Mouse (Mus musculus): ENCODE data around the gene Macf1. TPM values are rescaled to one million over a fixed set of nuclear protein-coding genes. Genes with fewer than 3 reads are reported as not detected.

The Macf1 gene
- polyA plus RNA-seq, 2 experiments, result 79.8 to 103 TPM

GRCm38 (mm10) chr4:123627683-123628082, 56.5 kb downstream of the Macf1 start:
- H3K4me3 ChIP-seq (replicated peaks; ENCODE audit: low read length), result no peak overlapping the region
- no peak for TF ChIP-seq POLR2A (IDR thresholded peaks at IDR 0.05; ENCODE audit: borderline replicate concordance, extremely low read depth, insufficient read depth, insufficient read length)
- no peaks in the 10 kb centered on the region for H3K27me3 ChIP-seq (ENCODE audit: control insufficient read depth, insufficient read depth, low read length)

GRCm38 (mm10) chr4:123625332-123626072, 58.7 kb downstream of the Macf1 start:
- ATAC-seq (ENCODE audit: low FRiP score, low read depth) (no peak), DNase-seq (ENCODE audit: low spot score) (no peak)
- no peak for TF ChIP-seq POLR2A (IDR thresholded peaks at IDR 0.05; ENCODE audit: borderline replicate concordance, extremely low read depth, insufficient read depth, insufficient read length)
- Histone ChIP-seq H3K9ac (ENCODE audit: low read depth, low read length, severe bottlenecking) (no peak overlapping the region), H3K4me2 (replicated peaks; ENCODE audit: low read depth, low read length, severe bottlenecking) (no peak overlapping the region), H3K4me1 (ENCODE audit: control insufficient read depth, insufficient read depth, low read length) (peaks cover 17% of the 10 kb centered on the region; the same call in 1 of the 2 replicates), H3K4me3 (replicated peaks; ENCODE audit: low read length) (no peak overlapping the region), H3K9me3 (ENCODE audit: control insufficient read depth, low read length) (no peaks in the 10 kb centered on the region), H3K36me3 (ENCODE audit: control insufficient read depth, insufficient read depth, low read length) (0 out of 2 replicates have a peak, but pooled peaks cover 3% of the 10 kb centered on the region), H3K27me3 (ENCODE audit: control insufficient read depth, insufficient read depth, low read length) (no peaks in the 10 kb centered on the region), H3K27ac (replicated peaks; ENCODE audit: low read depth, low read length) (peak overlapping the region; percentile 40; the same call in 1 of the 2 replicates)
- 79% methylated on average over 6 of the region's 6 CpGs for WGBS

More at GRCm38 (mm10) chr4:123627683-123628082, 56.5 kb downstream of the Macf1 start:
- Histone ChIP-seq H3K4me1 (ENCODE audit: control insufficient read depth, insufficient read depth, low read length) (peaks cover 17% of the 10 kb centered on the region; the same call in 1 of the 2 replicates), H3K27ac (replicated peaks; ENCODE audit: low read depth, low read length) (no peak overlapping the region), H3K36me3 (ENCODE audit: control insufficient read depth, insufficient read depth, low read length) (0 out of 2 replicates have a peak, but pooled peaks cover 3% of the 10 kb centered on the region), H3K9me3 (ENCODE audit: control insufficient read depth, low read length) (no peaks in the 10 kb centered on the region), H3K4me2 (replicated peaks; ENCODE audit: low read depth, low read length, severe bottlenecking) (no peak overlapping the region), H3K9ac (ENCODE audit: low read depth, low read length, severe bottlenecking) (no peak overlapping the region)
- no peak for ATAC-seq (ENCODE audit: low FRiP score, low read depth)
- DNase-seq (ENCODE audit: low spot score), result no peak
- 81% methylated on average over 5 of the region's 5 CpGs for WGBS

- DNase-seq (ENCODE audit: low spot score) (peak; percentile 68), ATAC-seq (ENCODE audit: low FRiP score, low read depth) (peak; percentile 78)
- Histone ChIP-seq H3K4me3 (replicated peaks; ENCODE audit: low read length) (no peak overlapping the region), H3K27ac (replicated peaks; ENCODE audit: low read depth, low read length) (peak overlapping the region; percentile 40; the same call in 1 of the 2 replicates), H3K4me2 (replicated peaks; ENCODE audit: low read depth, low read length, severe bottlenecking) (no peak overlapping the region), H3K9me3 (ENCODE audit: control insufficient read depth, low read length) (no peaks in the 10 kb centered on the region), H3K27me3 (ENCODE audit: control insufficient read depth, insufficient read depth, low read length) (no peaks in the 10 kb centered on the region), H3K4me1 (ENCODE audit: control insufficient read depth, insufficient read depth, low read length) (peaks cover 17% of the 10 kb centered on the region; the same call in 1 of the 2 replicates), H3K9ac (ENCODE audit: low read depth, low read length, severe bottlenecking) (no peak overlapping the region), H3K36me3 (ENCODE audit: control insufficient read depth, insufficient read depth, low read length) (0 out of 2 replicates have a peak, but pooled peaks cover 3% of the 10 kb centered on the region)
- 26% methylated on average over 5 of the region's 5 CpGs for WGBS
- no peak for TF ChIP-seq POLR2A (IDR thresholded peaks at IDR 0.05; ENCODE audit: borderline replicate concordance, extremely low read depth, insufficient read depth, insufficient read length)
Observed at GRCm38 (mm10) chr4:123624438-123624837, 59.7 kb downstream of the Macf1 start.

GRCm38 (mm10) chr4:123623742-123624151, 60.4 kb downstream of the Macf1 start:
- H3K4me3 ChIP-seq (replicated peaks; ENCODE audit: low read length), result no peak overlapping the region
- TF ChIP-seq POLR2A (IDR thresholded peaks at IDR 0.05; ENCODE audit: borderline replicate concordance, extremely low read depth, insufficient read depth, insufficient read length), result no peak
- H3K4me1 ChIP-seq (ENCODE audit: control insufficient read depth, insufficient read depth, low read length), result peaks cover 17% of the 10 kb centered on the region; the same call in 1 of the 2 replicates
- H3K27me3 ChIP-seq (ENCODE audit: control insufficient read depth, insufficient read depth, low read length), result no peaks in the 10 kb centered on the region
- DNase-seq (ENCODE audit: low spot score), result no peak
- H3K27ac ChIP-seq (replicated peaks; ENCODE audit: low read depth, low read length), result 0 out of 2 replicates have a peak overlapping the region, but pooled peaks have one; percentile 14
- ATAC-seq (ENCODE audit: low FRiP score, low read depth), result no peak
- H3K9ac ChIP-seq (ENCODE audit: low read depth, low read length, severe bottlenecking), result no peak overlapping the region
- no peak overlapping the region for H3K4me2 ChIP-seq (replicated peaks; ENCODE audit: low read depth, low read length, severe bottlenecking)
- H3K9me3 ChIP-seq (ENCODE audit: control insufficient read depth, low read length), result no peaks in the 10 kb centered on the region
- WGBS, result 84% methylated on average over 5 of the region's 5 CpGs
- no peaks in the 10 kb centered on the region for H3K36me3 ChIP-seq (ENCODE audit: control insufficient read depth, insufficient read depth, low read length)

GRCm38 (mm10) chr4:123621732-123622131, 62.4 kb downstream of the Macf1 start:
- TF ChIP-seq POLR2A (IDR thresholded peaks at IDR 0.05; ENCODE audit: borderline replicate concordance, extremely low read depth, insufficient read depth, insufficient read length), result no peak
- ATAC-seq (ENCODE audit: low FRiP score, low read depth) (no peak), DNase-seq (ENCODE audit: low spot score) (no peak)
- Histone ChIP-seq H3K27me3 (ENCODE audit: control insufficient read depth, insufficient read depth, low read length) (no peaks in the 10 kb centered on the region), H3K27ac (replicated peaks; ENCODE audit: low read depth, low read length) (no peak overlapping the region), H3K4me3 (replicated peaks; ENCODE audit: low read length) (no peak overlapping the region), H3K36me3 (ENCODE audit: control insufficient read depth, insufficient read depth, low read length) (no peaks in the 10 kb centered on the region), H3K9me3 (ENCODE audit: control insufficient read depth, low read length) (no peaks in the 10 kb centered on the region), H3K4me2 (replicated peaks; ENCODE audit: low read depth, low read length, severe bottlenecking) (no peak overlapping the region), H3K4me1 (ENCODE audit: control insufficient read depth, insufficient read depth, low read length) (peaks cover 17% of the 10 kb centered on the region; the same call in 1 of the 2 replicates), H3K9ac (ENCODE audit: low read depth, low read length, severe bottlenecking) (no peak overlapping the region)

Measured in limb, embryonic 14.5 days (tissue).